In genomic region chr4:136425000-136425288, GRCm38 (mm10) we compare ENCODE assay signal across 8 mouse cellular contexts. TPM values are rescaled to one million over a fixed set of nuclear protein-coding genes. Genes with fewer than 3 reads are reported as not detected.
DNase-seq lines count a peak whose midpoint lies in the region; ATAC-seq and TF ChIP-seq lines count a peak whose summit lies in the region.

No protein-coding gene starts in this region.

- H3K4me1 ChIP-seq in brown adipose tissue, adult 24 weeks (ENCODE audit: control insufficient read depth, insufficient read depth, insufficient read length, low read length) = no peaks in the 10 kb centered on the region
- peaks cover 11% of the 10 kb centered on the region for H3K4me1 ChIP-seq in forebrain, embryonic 16.5 days (replicated peaks; ENCODE audit: control insufficient read depth, insufficient read depth, low read length)
- peaks cover 19% of the 10 kb centered on the region for H3K4me1 ChIP-seq in limb, embryonic 10.5 days

- 5% methylated on average over 15 of the region's 15 CpGs for WGBS in forebrain, embryonic 16.5 days
- 3% methylated on average over 15 of the region's 15 CpGs for WGBS in limb, embryonic 10.5 days

- peak overlapping the region; percentile 67; the same call in 1 of the 2 replicates for H3K9ac ChIP-seq in forebrain, embryonic 16.5 days (replicated peaks; ENCODE audit: low read depth, low read length)

- intact Hi-C loops in left cerebral cortex, postnatal 4 days (cut with DNase I) = no loop called here
- intact Hi-C loops in left cerebral cortex, postnatal 36 days (cut with DNase I) = loop anchor here (5.0 kb wide), 1 partner anchor 53 kb away; no protein-coding TSS in a partner anchor

- no peaks in the 10 kb centered on the region for H3K79me2 ChIP-seq in myocyte (ENCODE audit: control insufficient read depth, insufficient read depth)

- peak; percentile 21 for DNase-seq in left cerebral cortex, postnatal 4 days
- no peak for DNase-seq in left cerebral cortex, postnatal 36 days (ENCODE audit: low spot score in 2 of 2)
- DNase-seq in limb, embryonic 10.5 days (ENCODE audit: low spot score) = no peak
- DNase-seq in layer of hippocampus, adult 11-12 months (ENCODE audit: low spot score) = no peak
- no peak for DNase-seq in c-Kit-positive CD71-positive TER-119-positive erythroid progenitor cells, embryonic 14.5 days (ENCODE audit: low spot score)

- no peak overlapping the region for H3ac ChIP-seq in myocyte (ENCODE audit: control insufficient read depth, insufficient read length)

- peak overlapping the region; percentile 87 for H3K4me2 ChIP-seq in forebrain, embryonic 16.5 days (ENCODE audit: low read length)
- peak overlapping the region; percentile 61 for H3K4me2 ChIP-seq in myocyte (ENCODE audit: low read depth)

- no peaks in the 10 kb centered on the region for H3K36me3 ChIP-seq in forebrain, embryonic 16.5 days (ENCODE audit: control insufficient read depth, insufficient read depth)
- H3K36me3 ChIP-seq in limb, embryonic 10.5 days = no peaks in the 10 kb centered on the region
- H3K36me3 ChIP-seq in myocyte (ENCODE audit: control insufficient read depth, insufficient read depth) = no peaks in the 10 kb centered on the region

- no peak overlapping the region for H3K27ac ChIP-seq in brown adipose tissue, adult 24 weeks (replicated peaks; ENCODE audit: low read depth, low read length)
- no peak overlapping the region for H3K27ac ChIP-seq in forebrain, embryonic 16.5 days (ENCODE audit: low read length)
- H3K27ac ChIP-seq in limb, embryonic 10.5 days = 0 out of 2 replicates have a peak overlapping the region, but pooled peaks have one; percentile 68

- peaks cover 30% of the 10 kb centered on the region for H3K27me3 ChIP-seq in forebrain, embryonic 16.5 days (replicated peaks; ENCODE audit: control insufficient read depth, insufficient read depth, low read length)
- peaks cover 83% of the 10 kb centered on the region for H3K27me3 ChIP-seq in limb, embryonic 10.5 days (ENCODE audit: low read depth, poor library complexity, severe bottlenecking)
- peaks cover 19% of the 10 kb centered on the region for H3K27me3 ChIP-seq in myocyte (ENCODE audit: control insufficient read depth, insufficient read depth, insufficient read length)

- TF ChIP-seq POLR2A in myocyte (IDR thresholded peaks at IDR 0.05; ENCODE audit: insufficient read length, low read depth) = no peak

- H3K4me3 ChIP-seq in brown adipose tissue, adult 24 weeks (ENCODE audit: insufficient read depth, low read depth, low read length) = peak overlapping the region; percentile 29
- peak overlapping the region; percentile 53 for H3K4me3 ChIP-seq in forebrain, embryonic 16.5 days (replicated peaks; ENCODE audit: low read length)
- H3K4me3 ChIP-seq in limb, embryonic 10.5 days = peak overlapping the region; percentile 62
- no peak overlapping the region for H3K4me3 ChIP-seq in myocyte

- no peaks in the 10 kb centered on the region for H3K9me3 ChIP-seq in forebrain, embryonic 16.5 days (ENCODE audit: control insufficient read depth, low read length)
- H3K9me3 ChIP-seq in limb, embryonic 10.5 days (replicated peaks) = no peaks in the 10 kb centered on the region

- no peak for ATAC-seq in forebrain, embryonic 16.5 days

TF ChIP-seq in myocyte, 11 proteins besides CTCF, POLR2A, EP300 and RAD21:
- TF ChIP-seq MYOG (IDR thresholded peaks at IDR 0.05; ENCODE audit: control insufficient read depth in 1 of 3, insufficient read depth in 1 of 3, insufficient read length in 2 of 3, low read depth in 2 of 3) (no peak), USF1 (IDR thresholded peaks at IDR 0.05; ENCODE audit: low read depth) (no peak), MAX (IDR thresholded peaks at IDR 0.05; ENCODE audit: low read depth) (no peak), SRF (IDR thresholded peaks at IDR 0.05; ENCODE audit: control insufficient read depth, insufficient read length, low read depth) (no peak), REST (IDR thresholded peaks at IDR 0.05; ENCODE audit: insufficient read depth, insufficient read length) (no peak), TCF3 (IDR thresholded peaks at IDR 0.05; ENCODE audit: insufficient read length, low read depth) (no peak), MYOD1 (IDR thresholded peaks at IDR 0.05; ENCODE audit: control insufficient read depth in 1 of 3, insufficient read length in 2 of 3, low read depth in 2 of 3) (no peak), TCF12 (IDR thresholded peaks at IDR 0.05; ENCODE audit: insufficient read depth, poor library complexity, severe bottlenecking) (no peak), CEBPB (IDR thresholded peaks at IDR 0.05; ENCODE audit: insufficient read depth, poor library complexity, severe bottlenecking) (no peak), E2F4 (IDR thresholded peaks at IDR 0.05; ENCODE audit: insufficient read depth) (no peak), POLR2AphosphoS2 (IDR thresholded peaks at IDR 0.05; ENCODE audit: insufficient read length, low read depth) (no peak)
TF ChIP-seq in myocyte: peak in this region for 0.

RNA-seq across cellular contexts. Expression of gene Htr1d, which starts 1.6 kb away (rescaled TPM):
- 1 to 10 TPM; 3.0 to 3.4 TPM for total RNA-seq in left cerebral cortex, postnatal 4 days (2021)
- 1 to 10 TPM; 1.9 to 7.2 TPM for total RNA-seq in left cerebral cortex, postnatal 36 days (2021)
- not detected in 2 replicates for polyA plus RNA-seq in brown adipose tissue, adult 24 weeks (2012; ENCODE audit: insufficient read depth, insufficient read length, missing spikeins)
- 0.96 and 1.2 TPM in 2 replicates for polyA plus RNA-seq in forebrain, embryonic 16.5 days (2015; fragmentation: Nextera tagmentation; extraction: Ambion mirVana)
- polyA plus RNA-seq in limb, embryonic 10.5 days (2016; fragmentation: Nextera tagmentation; extraction: Ambion mirVana) = 0.30 TPM in 1 of 2 replicates, not detected in the other
- 0.11 TPM for polyA plus RNA-seq in myocyte (2012; fragmentation: generic; extraction: Trizol)

RNA-seq across cellular contexts. Expression of gene 6030445D17Rik, which starts 37.1 kb away (rescaled TPM):
- total RNA-seq in left cerebral cortex, postnatal 4 days (2021) = under 1 TPM; 0.46 to 0.58 TPM
- under 1 TPM; 0.25 to 0.68 TPM for total RNA-seq in left cerebral cortex, postnatal 36 days (2021)
- not detected in 2 replicates for polyA plus RNA-seq in brown adipose tissue, adult 24 weeks (2012; ENCODE audit: insufficient read depth, insufficient read length, missing spikeins)
- 0.15 TPM in 1 of 2 replicates, not detected in the other for polyA plus RNA-seq in forebrain, embryonic 16.5 days (2015; fragmentation: Nextera tagmentation; extraction: Ambion mirVana)
- polyA plus RNA-seq in limb, embryonic 10.5 days (2016; fragmentation: Nextera tagmentation; extraction: Ambion mirVana) = 0.11 and 0.16 TPM in 2 replicates
- 0.46 TPM for polyA plus RNA-seq in myocyte (2012; fragmentation: generic; extraction: Trizol)

RNA-seq across cellular contexts. Expression of gene Luzp1, which starts 44.6 kb away (rescaled TPM):
- total RNA-seq in left cerebral cortex, postnatal 4 days (2021) = 10 to 100 TPM; 24.6 to 33.8 TPM
- total RNA-seq in left cerebral cortex, postnatal 36 days (2021) = 10 to 100 TPM; 74.6 to 75.0 TPM
- 21.0 and 34.3 TPM in 2 replicates for polyA plus RNA-seq in brown adipose tissue, adult 24 weeks (2012; ENCODE audit: insufficient read depth, insufficient read length, missing spikeins)
- polyA plus RNA-seq in forebrain, embryonic 16.5 days (2015; fragmentation: Nextera tagmentation; extraction: Ambion mirVana) = 51.5 and 60.3 TPM in 2 replicates
- 151 and 152 TPM in 2 replicates for polyA plus RNA-seq in limb, embryonic 10.5 days (2016; fragmentation: Nextera tagmentation; extraction: Ambion mirVana)
- 12.5 TPM for polyA plus RNA-seq in myocyte (2012; fragmentation: generic; extraction: Trizol)
